Mouse (Mus musculus) myocyte (in vitro differentiated cells): Measurements from ENCODE around the gene Palld.

ENCODE experiments used
- CEBPB ChIP-seq: IDR thresholded peaks from 2 replicates; pipeline ENCODE4 v1.6.1; 2011; ENCODE audit warnings: mild to moderate bottlenecking, moderate library complexity; ENCODE audit not compliant: poor library complexity, insufficient read depth, severe bottlenecking
- E2F4 ChIP-seq: IDR thresholded peaks from one replicate; pipeline ENCODE4 v1.6.1; 2011; ENCODE audit warnings: mild to moderate bottlenecking, control low read depth, moderate library complexity; ENCODE audit not compliant: insufficient read depth
- MAX ChIP-seq: IDR thresholded peaks from one replicate; pipeline ENCODE4 v1.6.1; 2011; ENCODE audit warnings: low read depth, mild to moderate bottlenecking, control low read depth
- MYOD1 ChIP-seq, 3 experiments: IDR thresholded peaks; one replicate each; pipeline ENCODE4 v1.6.1; 2011; ENCODE audit warnings: control low read depth in 2 of 3, low read depth in 2 of 3, mild to moderate bottlenecking in 2 of 3, moderate library complexity in 1 of 3; ENCODE audit not compliant: insufficient read length in 2 of 3, control insufficient read depth in 1 of 3
- MYOG ChIP-seq, 3 experiments: IDR thresholded peaks; one replicate each; pipeline ENCODE4 v1.6.1; 2011; ENCODE audit warnings: control low read depth in 2 of 3, low read depth in 2 of 3, mild to moderate bottlenecking in 2 of 3; ENCODE audit not compliant: insufficient read length in 2 of 3, control insufficient read depth in 1 of 3, insufficient read depth in 1 of 3
- POLR2A ChIP-seq: IDR thresholded peaks from one replicate; pipeline ENCODE4 v1.6.1; 2011; ENCODE audit warnings: low read depth, mild to moderate bottlenecking, control low read depth, moderate library complexity; ENCODE audit not compliant: insufficient read length
- POLR2AphosphoS2 ChIP-seq: IDR thresholded peaks from one replicate; pipeline ENCODE4 v1.6.1; 2011; ENCODE audit warnings: low read depth, control low read depth; ENCODE audit not compliant: insufficient read length
- REST ChIP-seq: IDR thresholded peaks from one replicate; pipeline ENCODE4 v1.6.1; 2011; ENCODE audit warnings: mild to moderate bottlenecking, control low read depth, moderate library complexity; ENCODE audit not compliant: insufficient read depth, insufficient read length
- SRF ChIP-seq: IDR thresholded peaks from one replicate; pipeline ENCODE4 v1.6.1; 2011; ENCODE audit warnings: low read depth; ENCODE audit not compliant: control insufficient read depth, insufficient read length
- TCF12 ChIP-seq: IDR thresholded peaks from one replicate; pipeline ENCODE4 v1.6.1; 2011; ENCODE audit warnings: mild to moderate bottlenecking, control low read depth; ENCODE audit not compliant: poor library complexity, insufficient read depth, severe bottlenecking
- TCF3 ChIP-seq: IDR thresholded peaks from one replicate; pipeline ENCODE4 v1.6.1; 2011; ENCODE audit warnings: low read depth, control low read depth; ENCODE audit not compliant: insufficient read length
- USF1 ChIP-seq: IDR thresholded peaks from one replicate; pipeline ENCODE4 v1.6.1; 2011; ENCODE audit warnings: low read depth, mild to moderate bottlenecking, control low read depth, moderate library complexity

- TF ChIP-seq CEBPB: no peak
- no peak for TF ChIP-seq POLR2A
- no peak for TF ChIP-seq SRF
- TF ChIP-seq MYOD1 (IDR thresholded peaks at IDR 0.05; ENCODE audit: control insufficient read depth in 1 of 3, insufficient read length in 2 of 3, low read depth in 2 of 3): no peak
- no peak for TF ChIP-seq TCF12
- no peak for TF ChIP-seq MYOG (IDR thresholded peaks at IDR 0.05; ENCODE audit: control insufficient read depth in 1 of 3, insufficient read depth in 1 of 3, insufficient read length in 2 of 3, low read depth in 2 of 3)
- no peak for TF ChIP-seq E2F4
- no peak for TF ChIP-seq MAX
- TF ChIP-seq POLR2AphosphoS2: no peak
- no peak for TF ChIP-seq USF1
- TF ChIP-seq REST: no peak
- TF ChIP-seq TCF3: no peak
Measured at GRCm38 (mm10) chr8:61843776-61844175, 58.7 kb downstream of the Palld start.
